Mouse (Mus musculus): ENCODE measurements around the gene Pitpnm3.
"Not testable (repeated sequence)": the region's sequence is repeated elsewhere in the genome, so short reads cannot be mapped to it uniquely, and the experiment has no call there.

Pitpnm3 gene

DNA sequence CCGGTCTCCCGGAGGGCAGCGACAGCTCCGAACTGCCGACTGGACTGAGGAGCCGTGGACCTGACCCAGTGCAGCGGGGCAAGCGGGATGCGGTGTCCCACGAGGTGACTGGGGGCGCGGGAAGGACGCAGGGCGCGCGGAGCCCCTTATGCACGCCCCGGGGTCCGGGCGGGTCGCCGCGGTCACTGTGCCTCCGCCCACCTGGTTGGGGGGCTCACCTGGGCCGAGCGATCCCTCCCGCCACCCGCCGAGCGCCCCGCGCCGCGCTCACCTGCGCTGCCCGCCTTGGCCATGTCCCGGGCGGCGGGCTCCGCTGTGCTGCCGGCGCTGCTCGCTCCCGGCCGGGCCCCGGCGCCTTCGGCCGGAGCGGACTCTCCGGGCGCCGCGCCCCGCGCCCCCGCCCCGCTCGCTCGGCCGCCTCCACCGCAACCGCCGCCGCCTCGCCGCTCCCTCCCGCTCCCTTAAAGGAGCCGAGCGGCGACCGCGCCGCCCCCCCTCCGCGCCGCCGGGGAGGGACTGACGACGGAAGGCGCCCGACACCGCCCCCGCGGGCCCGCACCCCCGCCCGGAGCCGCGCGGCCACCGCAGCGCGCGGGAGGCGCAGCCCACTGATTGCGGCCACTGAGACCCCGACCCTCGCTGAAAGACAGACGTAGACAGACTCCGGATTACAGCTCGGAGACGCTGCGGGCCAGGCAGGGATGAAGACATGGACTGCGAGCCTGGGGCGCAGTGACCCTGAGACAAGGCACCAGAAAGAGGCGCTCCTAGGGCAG lies at the start of gene Pitpnm3:
Gene Pitpnm3, minus strand, starts transcription at position 396 of the 776 bp plus-strand sequence.
- DNase-seq: peak in 1 of 2 experiments; percentile 71

DNA sequence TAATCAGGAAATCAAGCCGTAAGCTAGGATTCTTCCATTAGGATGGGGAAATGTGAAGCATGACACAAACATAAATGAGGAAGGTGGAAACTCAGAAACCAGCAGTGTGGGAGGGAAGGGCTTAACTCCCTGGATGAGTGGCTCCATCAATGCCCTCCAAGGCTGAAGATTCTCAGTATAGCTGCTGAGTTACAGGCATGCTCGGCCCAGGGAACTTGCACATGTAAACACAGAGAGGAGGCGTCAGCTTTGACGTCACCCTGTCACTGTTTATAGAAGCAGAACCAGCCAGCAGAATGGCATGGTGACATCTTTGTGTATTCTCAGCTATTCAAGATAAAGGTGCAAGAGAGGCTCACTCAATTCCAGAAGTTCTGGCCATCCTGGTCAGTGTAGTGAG lies 48.7 kb upstream of the Pitpnm3 start:
- no peak for DNase-seq

DNA sequence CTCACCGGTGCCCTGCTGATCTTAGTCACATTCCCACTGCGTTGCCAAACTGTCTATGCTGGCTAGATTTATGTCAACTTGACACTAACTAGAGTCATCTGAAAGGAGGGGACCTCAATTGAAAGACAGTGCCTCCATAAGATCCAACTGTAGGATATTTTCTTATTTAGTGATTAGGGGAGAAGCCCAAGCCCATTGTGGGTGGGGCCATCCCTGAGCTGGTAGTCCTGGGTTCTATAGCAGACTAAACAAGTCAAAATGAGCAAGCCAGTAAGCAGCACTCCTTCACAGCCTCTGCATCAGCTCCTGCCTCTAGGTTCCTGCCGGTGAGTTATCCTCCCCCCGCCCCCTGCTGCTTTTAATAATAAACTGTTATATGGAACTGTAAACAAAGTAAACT lies 45.6 kb upstream of the Pitpnm3 start:
- no peak for DNase-seq

DNA sequence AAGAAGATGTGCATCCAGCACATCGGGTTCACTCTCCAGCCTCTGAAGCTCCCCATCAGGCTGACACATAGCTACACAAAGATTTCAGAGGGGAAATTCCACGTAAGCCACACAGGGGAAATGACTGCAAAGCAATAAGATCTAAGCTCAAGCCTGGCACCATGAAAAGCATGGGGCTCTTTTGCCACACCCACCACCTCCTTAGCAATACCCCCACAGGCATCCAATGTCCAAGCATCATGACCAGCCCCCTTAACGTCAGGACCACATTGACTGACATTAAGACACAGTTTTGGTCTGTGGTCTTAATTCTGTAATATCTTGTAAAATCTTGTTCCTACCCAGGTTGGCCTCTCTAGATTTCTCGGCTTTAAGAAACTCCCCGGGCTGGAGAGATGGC lies 45.0 kb upstream of the Pitpnm3 start:
- DNase-seq: no peak

DNA sequence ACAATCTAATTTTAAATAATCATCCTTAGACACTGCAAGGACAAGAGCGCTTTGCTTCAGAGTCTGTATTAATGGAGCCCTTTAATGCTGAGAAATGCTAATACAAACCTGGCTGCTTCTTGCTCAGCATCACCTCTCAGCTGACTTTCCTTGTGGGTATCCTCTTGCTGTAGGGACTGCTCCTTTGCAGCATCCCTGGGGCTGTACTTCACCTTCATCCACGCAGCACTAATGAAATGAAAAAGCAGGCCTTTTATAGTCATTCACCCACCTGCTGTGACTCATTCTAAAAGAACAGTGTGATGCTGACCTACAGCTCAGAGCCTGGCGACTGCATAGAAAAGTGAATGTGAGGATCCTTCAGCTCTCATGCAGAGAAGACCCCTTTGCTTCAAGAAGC lies 41.0 kb upstream of the Pitpnm3 start:
- no peak for DNase-seq

DNA sequence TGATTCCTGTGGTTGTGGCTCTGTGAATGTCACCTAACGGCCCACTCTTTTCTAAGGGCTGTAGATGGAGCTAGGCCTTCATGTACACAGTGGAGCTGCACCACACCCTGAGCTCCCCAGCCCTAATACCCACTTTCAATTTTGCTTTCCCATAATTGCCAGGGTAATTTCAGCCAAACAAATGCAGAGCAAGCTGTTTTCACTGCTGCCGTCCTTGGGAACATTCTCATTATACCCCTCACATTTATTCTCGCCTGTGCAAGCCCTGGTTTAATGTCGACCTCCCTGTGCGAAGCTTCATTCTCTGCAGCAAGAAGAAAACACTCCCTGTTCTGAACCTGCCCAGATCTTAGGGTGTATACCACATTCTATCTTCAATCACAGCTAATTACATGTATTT lies 40.4 kb upstream of the Pitpnm3 start:
- no peak for DNase-seq

DNA sequence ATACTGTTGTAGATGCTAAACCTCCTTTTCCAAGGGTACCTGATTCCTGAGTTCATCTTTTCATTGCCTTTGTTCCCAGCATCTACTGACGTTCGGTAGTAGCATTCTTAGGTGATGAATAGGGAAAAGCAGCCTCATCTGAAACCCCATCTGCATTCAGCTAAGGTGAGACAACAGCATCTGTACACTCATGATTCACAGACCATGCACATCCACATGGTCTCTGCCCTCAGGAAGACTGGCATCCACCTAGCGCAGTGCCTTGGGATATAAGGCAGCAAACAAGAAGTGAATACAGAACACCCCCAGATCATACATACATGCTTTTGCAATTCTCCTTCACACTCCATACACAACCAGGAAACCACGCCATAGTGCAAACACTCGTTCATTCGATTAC lies 39.1 kb upstream of the Pitpnm3 start:
- DNase-seq: no peak

DNA sequence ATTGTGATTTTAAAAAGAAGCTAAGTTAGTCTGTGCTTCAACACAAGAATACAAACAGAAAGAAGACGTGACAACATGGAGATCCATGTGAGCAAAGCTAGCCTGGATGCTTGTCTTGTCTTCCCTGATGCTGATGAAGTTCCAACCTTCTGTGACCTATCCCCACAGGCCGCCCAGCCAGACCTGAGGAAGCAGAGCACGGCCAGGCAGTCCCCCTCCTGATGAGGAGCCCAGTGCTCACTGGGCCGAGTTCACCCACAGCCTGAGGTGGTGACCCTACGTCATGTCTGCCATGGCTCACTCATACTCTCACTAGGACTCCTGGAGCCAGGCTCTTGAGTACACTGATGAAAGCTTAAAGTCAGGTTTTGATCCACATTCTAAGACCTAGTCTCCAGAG lies 37.9 kb upstream of the Pitpnm3 start:
- DNase-seq: no peak

DNA sequence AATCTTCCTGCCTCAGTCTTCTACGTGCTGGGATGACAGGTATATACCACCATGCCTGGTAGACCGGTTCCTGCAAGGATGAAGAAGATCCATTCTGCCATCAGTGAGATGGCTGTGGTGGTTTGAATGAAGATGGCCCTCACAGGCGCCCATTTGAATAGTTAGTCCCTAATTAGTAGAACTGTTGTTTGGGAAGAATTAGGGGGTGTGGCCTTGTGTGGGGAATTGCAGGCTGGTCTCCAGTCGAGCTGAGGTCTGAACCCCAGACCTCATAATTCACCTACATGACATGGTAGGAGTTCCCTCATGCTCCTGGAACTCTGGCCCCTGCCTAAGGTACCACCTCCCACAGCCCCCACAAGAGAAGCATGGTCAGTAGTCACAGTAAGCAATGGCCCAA lies 36.3 kb upstream of the Pitpnm3 start:
- DNase-seq: not testable (repeated sequence)

DNA sequence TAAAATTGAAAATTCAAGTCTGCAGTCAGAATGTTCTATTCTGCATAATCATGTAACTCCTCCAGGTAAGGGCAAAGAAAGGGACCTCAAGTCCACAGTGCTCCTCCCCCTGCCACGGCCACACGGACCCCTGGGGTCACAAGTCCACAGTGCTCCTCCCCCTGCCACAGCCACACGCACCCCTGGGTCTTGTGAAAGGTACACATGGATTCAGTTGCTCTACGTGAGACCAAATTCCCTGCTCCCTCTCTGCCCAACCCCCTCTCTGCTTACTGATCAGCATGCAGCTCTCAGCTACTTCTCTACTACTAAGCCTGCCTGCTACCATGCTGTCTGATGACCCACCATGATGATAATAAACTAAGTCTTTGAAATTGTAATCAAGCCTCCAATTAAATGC lies 34.3 kb upstream of the Pitpnm3 start:
- peak; percentile 12 to 22 for DNase-seq

DNA sequence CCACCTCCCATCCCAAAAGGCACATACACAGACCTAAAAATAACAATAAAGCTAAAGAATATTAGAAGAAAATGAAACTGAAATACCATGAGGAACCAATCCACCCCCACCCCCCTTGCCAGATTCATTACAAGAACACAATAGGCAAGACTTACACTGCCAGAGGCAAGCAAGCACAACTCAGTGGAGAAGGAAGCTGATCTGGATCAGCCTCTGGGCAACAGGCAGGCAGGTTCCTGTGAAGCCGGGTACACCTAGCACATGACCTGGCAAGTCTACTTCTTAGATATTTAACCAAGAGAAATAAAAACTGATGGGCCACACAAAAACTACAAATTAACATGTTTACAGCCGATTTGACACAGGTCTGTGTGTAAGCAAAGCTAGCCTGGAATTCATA lies 27.6 kb upstream of the Pitpnm3 start:
- DNase-seq: no peak

DNA sequence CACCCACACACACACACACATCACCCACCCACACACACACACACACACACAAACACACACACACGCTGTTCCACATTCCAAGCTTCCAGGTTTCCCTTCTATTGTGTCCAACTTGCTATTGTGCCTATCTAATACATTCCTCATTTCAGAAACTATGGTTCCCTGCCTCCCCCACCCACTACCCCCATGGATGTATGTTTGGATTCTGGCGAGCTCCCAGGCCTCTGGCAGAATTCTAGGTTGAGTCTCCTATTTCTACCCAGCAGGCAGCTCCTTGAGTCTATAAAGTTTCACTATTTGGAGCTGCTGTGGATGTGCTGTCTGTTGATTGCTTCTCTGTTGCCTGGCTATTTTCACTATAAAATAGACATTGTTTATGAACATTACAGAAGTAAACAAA lies 21.0 kb upstream of the Pitpnm3 start:
- no peak for DNase-seq

DNA sequence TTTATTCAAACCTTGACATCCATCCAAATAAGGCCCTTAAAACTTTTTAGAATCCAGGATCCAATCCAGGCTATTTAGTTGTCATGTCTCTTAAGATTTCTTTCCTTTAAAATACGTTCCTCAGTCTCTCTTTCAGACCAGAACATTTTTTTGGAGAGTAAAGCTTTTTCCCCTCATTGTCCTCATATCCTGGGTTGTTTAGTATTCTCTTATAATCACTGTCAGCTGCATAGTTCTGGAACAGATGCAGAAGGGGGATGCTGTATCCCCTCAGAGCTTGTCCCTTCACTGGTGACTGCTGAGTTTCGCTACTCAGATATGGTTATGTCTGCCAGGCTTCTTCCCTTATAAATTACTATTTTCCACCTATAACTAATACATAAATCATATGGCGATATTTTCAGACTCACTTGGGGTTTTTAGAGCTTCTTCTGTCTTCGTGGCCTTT lies 20.4 kb upstream of the Pitpnm3 start:
- DNase-seq: no peak

DNA sequence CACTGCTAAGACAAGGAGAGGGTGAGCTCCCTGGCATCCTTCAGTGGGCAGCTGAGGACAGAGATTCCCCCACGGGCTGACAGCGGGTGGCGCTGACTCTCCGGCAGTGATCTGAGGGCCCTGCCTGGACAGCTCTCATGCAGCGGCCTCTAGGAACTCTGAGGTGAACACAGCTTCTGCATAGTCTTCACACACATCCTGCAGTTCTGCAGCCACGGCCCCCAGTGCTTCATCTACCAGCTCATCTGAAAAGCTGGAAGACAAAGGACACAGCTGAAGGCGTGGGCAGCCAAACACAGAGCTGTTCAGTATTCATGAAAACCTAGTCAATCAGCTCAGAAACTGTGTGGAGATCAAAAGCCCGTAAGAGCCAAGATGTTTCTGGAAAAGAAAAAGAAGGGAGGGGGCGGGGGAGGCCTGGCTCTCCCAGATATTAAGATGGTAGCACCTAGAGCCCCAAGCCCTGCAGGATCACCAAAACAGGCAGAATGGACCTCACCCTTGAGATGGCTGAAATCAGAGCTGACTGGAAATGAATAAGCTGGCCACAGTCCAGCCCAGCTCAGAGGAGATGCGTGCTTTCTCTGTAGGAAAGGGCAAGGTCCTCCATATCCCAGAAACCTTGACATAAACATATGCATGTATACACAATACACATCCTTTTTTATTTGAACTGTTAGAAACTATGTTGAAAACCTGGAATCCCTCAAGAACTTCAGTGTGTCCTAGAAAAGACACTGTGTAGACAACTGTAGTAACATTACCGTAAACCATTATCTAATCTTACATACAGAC lies 19.8 kb upstream of the Pitpnm3 start:
- no peak for DNase-seq

DNA sequence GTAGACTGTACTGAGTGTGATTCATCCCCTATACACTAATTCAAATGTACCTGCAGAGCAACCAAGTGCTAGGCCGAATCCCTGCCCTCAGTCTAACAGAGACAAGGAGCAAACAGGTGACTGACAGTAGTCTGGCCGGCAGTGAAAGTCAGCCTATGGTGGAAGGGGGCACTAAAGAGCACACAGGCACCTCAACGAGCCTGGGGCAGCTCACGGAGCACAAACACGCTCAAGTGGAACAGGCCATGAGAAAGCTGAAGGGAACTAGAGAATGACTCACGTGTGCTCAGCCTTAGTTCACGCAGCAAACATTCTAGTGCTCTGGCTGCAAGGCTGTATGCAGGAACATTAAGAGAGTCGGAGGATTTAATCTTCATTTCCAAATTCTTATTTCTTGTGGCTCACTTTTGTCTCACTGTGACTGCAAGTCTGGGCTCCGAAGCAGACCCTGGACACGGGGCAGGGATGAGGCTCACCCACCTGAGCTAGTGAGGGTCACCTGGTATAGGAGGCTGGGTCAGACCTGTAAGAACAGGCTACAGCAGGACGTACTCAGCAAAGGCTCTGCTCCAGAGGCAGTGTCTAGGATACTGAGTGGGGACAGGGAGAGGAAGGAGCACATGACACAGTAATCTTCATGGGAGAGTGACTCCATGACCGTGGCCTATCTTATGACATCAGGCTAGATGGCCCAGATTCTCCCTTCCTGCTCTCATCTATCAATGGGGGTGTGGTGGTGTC lies 17.7 kb upstream of the Pitpnm3 start:
- no peak for DNase-seq

DNA sequence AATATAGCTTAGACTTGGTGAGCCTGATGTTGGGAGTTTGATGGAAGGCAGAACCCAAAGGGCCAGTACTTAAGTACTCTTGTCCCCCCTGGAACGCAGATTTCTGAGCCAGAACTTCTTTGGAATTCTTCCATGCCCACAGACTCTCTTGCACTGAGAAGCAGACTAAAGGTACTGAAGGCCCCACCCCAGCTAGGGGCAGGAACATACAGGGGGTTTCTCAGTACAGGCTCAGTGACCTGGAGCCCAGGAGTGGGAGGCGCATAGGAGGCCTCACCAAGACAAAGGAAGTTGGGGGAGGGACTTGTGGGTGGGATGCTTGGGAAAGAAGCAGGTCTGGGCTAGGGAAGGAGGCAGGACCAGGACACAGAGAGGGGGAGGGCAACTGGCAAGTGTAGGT lies 15.5 kb upstream of the Pitpnm3 start:
- DNase-seq: no peak

DNA sequence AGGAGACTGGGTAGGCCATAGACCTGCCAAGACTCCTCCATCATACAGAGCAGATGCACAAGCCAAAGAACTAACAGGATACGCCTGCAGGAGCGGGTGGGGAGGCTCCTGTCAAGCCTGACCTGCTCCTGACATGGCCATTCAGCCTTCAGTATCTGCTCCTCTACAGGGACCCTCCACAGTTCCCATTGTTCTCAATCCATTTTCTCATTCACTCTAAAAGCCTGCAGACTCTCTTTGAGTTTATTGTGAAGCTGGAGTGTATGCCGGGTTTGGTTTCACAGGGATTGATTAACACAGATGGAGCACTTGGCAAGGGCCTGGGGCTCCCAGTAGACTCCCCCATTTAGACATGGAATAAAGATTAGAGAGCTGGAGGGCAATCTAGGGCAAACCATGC lies 12.3 kb upstream of the Pitpnm3 start:
- no peak for DNase-seq

DNA sequence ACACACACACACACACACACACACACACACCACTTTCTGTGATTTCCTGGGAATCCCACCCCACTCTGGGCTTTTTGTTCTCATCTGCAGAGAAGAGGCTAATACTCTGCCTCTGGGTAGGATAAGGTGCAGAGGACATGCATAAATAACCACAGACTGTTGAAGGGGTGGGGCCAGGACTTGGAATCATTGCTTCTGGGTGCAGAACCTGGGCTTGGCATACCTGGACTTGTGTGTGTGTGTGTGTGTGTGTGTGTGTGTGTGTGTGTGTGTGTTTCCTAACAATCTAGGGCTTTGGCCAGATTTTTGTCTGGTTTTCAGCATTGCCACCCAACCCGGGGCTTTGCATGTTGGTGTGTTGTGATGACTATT lies 10.3 kb upstream of the Pitpnm3 start:
- DNase-seq: peak; percentile 49 to 50

DNA sequence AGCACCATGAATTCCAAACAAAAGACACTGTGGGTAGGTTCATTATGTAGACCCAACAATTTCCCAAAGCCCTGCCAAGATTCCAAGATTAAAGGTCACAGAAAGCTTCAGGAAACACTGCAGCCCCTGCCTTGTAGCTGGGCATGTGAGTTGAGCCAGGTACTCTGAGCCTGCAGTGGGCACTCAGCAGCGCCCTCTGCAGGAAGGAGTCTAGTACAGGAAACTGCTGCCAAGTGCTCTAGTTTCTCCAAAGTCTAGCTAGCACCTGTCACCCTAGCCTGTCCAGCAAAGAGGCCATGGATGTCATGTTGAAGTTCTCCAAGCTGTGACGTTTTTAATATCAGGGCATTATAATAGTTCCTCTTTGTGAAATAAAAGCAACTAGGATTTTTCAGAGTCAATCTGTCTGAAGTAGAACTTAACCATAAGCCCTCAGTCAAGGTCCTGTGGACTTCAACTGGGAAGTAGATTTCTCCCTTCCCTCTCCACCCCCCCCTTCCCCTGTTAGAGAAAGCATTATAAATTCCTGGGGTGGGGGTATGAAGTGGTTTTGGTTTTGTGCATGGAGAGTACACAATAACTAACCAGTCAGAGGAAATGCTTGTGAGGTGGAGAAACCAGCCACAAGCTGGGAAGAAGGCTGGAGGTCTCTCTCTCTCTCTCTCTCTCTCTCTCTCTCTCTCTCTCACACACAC lies 9.8 kb upstream of the Pitpnm3 start:
- DNase-seq: peak; percentile 47 to 80

DNA sequence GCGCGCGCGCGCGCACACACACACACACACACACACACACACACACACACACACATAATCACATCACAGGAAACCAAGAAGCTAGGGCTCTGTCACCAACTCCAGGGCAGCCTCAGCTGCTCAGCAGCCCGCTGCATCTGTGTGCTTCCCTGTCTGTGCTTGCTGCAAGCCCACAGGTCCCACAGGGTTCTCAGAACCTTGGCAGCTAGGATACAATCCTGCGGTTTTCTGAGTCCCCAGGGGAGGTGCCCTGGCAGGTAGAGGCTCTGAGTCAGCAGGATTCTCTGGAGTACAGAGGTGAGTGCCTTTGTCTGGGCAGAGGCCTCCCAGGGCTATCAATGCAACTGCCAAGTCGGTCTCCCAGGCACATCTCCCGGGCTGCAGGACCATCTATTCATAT lies 7.3 kb upstream of the Pitpnm3 start:
- peak; percentile 56 to 63 for DNase-seq

DNA sequence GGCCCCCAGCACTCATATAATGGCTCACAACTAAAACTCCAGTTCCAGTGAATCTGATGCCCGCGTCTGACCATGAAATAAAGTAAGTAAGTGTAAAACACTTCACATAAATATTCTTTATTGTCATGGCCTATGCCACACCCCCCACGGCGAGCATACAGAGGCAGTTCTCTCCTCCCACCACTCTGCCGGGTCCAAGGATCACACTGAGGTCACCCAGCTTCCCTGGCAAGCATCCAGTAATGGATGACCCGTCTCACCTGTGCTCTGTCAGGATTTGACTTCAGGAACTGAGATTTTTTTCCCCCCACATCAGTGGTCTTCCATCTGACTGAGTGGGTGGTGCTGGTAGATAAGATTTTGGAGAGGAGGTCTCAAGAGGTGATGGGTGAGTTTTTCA lies 4.6 kb upstream of the Pitpnm3 start:
- DNase-seq: peak; percentile 38 to 64

DNA sequence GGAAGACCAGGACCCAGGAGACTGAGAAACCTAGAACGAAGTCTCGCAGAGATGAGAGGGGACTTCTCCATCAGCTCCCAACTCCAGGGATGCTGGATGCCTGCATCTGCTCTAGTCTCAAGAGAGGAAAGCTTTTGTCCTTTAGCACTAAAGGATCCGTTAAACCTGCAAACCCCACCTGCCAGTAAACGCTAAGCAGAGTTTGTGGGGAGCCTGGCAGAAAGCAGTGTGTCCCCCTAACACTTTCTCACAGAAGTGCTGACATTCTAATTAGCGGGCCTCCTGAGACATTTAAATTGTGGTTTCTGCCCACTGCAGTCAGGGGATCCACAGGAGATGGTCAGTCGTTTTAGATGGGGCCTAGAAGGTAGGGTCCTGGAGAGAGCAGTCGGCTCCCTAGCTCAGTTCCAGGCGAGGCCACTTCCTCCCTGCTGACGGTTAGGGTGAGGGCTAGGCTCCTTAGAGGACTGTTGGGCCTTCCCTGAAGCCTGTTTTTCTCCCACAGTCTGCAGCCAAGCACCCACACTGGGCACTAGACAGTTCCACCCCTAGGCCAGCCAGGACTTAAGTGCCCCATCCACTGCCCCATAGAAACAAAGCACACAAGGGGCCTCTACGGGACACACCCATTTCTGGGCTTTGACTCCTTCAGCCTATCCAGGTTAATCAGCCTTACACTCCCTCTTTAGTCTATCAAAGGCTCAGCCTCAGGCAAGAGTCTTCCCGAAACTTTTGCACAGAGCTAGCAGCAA lies 829 bp upstream of the Pitpnm3 start:
- no peak for DNase-seq
